Mouse (Mus musculus): Measurements from ENCODE around the gene Usp2. TPM values are rescaled to one million over a fixed set of nuclear protein-coding genes. Genes with fewer than 3 reads are reported as not detected.

Gene Usp2
- total and polyA plus RNA-seq, 3 experiments, result 3.2 to 20.1 (median 8.6) TPM

GRCm38 (mm10) chr9:44124317-44124716 is 57.5 kb downstream of the Usp2 start:
- ATAC-seq (ENCODE audit: extremely low read depth, insufficient number of reproducible peaks, low FRiP score, poor library complexity, severe bottlenecking) (no peak), DNase-seq (ENCODE audit: low spot score) (no peak)
- TF ChIP-seq GATA2 (IDR thresholded peaks at IDR 0.05; ENCODE audit: borderline replicate concordance, low read depth, low read length) (no peak), CTCF (IDR thresholded peaks at IDR 0.05; ENCODE audit: low read depth, low read length) (0 out of 2 replicates have a peak, but pooled peaks have one; percentile 27), TAL1 (conservative IDR thresholded peaks at IDR 0.05; ENCODE audit: low read depth, low read length) (no peak), POLR2AphosphoS5 (IDR thresholded peaks at IDR 0.05; ENCODE audit: insufficient replicate concordance, low read depth, low read length) (no peak), GATA1 (IDR thresholded peaks at IDR 0.05; ENCODE audit: borderline replicate concordance, low read length) (no peak)
- Histone ChIP-seq H3K36me3 (replicated peaks) (no peaks in the 10 kb centered on the region), H3K4me1 (ENCODE audit: insufficient read depth, low read depth, low read length) (peaks cover 13% of the 10 kb centered on the region), H3K27me3 (ENCODE audit: insufficient read depth, low read length) (peaks cover 23% of the 10 kb centered on the region), H3K4me3 (ENCODE audit: low read depth, low read length) (no peak overlapping the region), H3K9me3 (replicated peaks) (no peaks in the 10 kb centered on the region)

- peaks cover 26% of the 10 kb centered on the region for H3K27me3 ChIP-seq (ENCODE audit: insufficient read depth, low read length)
- no peaks in the 10 kb centered on the region for H3K9me3 ChIP-seq (replicated peaks)
- H3K36me3 ChIP-seq (replicated peaks), result no peaks in the 10 kb centered on the region
- H3K4me3 ChIP-seq (ENCODE audit: low read depth, low read length), result no peak overlapping the region
- no peak for ATAC-seq (ENCODE audit: extremely low read depth, insufficient number of reproducible peaks, low FRiP score, poor library complexity, severe bottlenecking)
- no peak for TF ChIP-seq GATA2 (IDR thresholded peaks at IDR 0.05; ENCODE audit: borderline replicate concordance, low read depth, low read length)
- TF ChIP-seq TAL1 (conservative IDR thresholded peaks at IDR 0.05; ENCODE audit: low read depth, low read length), result no peak
- no peak for TF ChIP-seq CTCF (IDR thresholded peaks at IDR 0.05; ENCODE audit: low read depth, low read length)
- no peak for TF ChIP-seq GATA1 (IDR thresholded peaks at IDR 0.05; ENCODE audit: borderline replicate concordance, low read length)
- TF ChIP-seq POLR2AphosphoS5 (IDR thresholded peaks at IDR 0.05; ENCODE audit: insufficient replicate concordance, low read depth, low read length), result no peak
- peaks cover 14% of the 10 kb centered on the region for H3K4me1 ChIP-seq (ENCODE audit: insufficient read depth, low read depth, low read length)
- no peak for DNase-seq (ENCODE audit: low spot score)
Observed at GRCm38 (mm10) chr9:44125026-44125425, 58.2 kb downstream of the Usp2 start.

- Histone ChIP-seq H3K27me3 (ENCODE audit: insufficient read depth, low read length) (peaks cover 27% of the 10 kb centered on the region), H3K9me3 (replicated peaks) (no peaks in the 10 kb centered on the region), H3K4me3 (ENCODE audit: low read depth, low read length) (no peak overlapping the region), H3K4me1 (ENCODE audit: insufficient read depth, low read depth, low read length) (peaks cover 21% of the 10 kb centered on the region), H3K36me3 (replicated peaks) (no peaks in the 10 kb centered on the region)
- peak; percentile 66 for DNase-seq (ENCODE audit: low spot score)
- ATAC-seq (ENCODE audit: extremely low read depth, insufficient number of reproducible peaks, low FRiP score, poor library complexity, severe bottlenecking), result no peak
- TF ChIP-seq GATA2 (IDR thresholded peaks at IDR 0.05; ENCODE audit: borderline replicate concordance, low read depth, low read length), result no peak
- TF ChIP-seq CTCF (IDR thresholded peaks at IDR 0.05; ENCODE audit: low read depth, low read length), result peak; percentile 84
- no peak for TF ChIP-seq POLR2AphosphoS5 (IDR thresholded peaks at IDR 0.05; ENCODE audit: insufficient replicate concordance, low read depth, low read length)
- TF ChIP-seq TAL1 (conservative IDR thresholded peaks at IDR 0.05; ENCODE audit: low read depth, low read length), result no peak
- TF ChIP-seq GATA1 (IDR thresholded peaks at IDR 0.05; ENCODE audit: borderline replicate concordance, low read length), result no peak
Observed at GRCm38 (mm10) chr9:44125546-44126428, 59.0 kb downstream of the Usp2 start.

DNA sequence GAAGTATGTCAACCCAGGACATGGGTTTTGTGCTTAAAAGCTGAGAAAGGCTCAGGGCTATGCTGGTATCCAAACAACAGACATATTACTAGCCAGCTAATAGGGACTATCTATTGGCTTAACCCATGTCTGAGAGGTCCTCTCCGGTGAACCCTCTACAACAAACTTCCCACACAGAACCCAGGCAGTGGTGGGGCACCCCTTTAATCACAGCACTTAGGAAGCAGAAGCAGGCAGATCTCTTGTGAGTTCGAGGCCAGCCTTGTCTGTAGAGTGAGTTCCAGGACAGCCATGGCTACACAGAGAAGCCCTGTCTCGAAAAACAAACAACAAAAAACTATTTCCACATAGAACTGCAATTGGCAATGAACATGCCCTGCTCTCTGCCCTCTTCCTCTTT is 59.9 kb downstream of the Usp2 start:
- Histone ChIP-seq H3K9me3 (replicated peaks) (no peaks in the 10 kb centered on the region), H3K4me1 (ENCODE audit: insufficient read depth, low read depth, low read length) (peaks cover 23% of the 10 kb centered on the region), H3K4me3 (ENCODE audit: low read depth, low read length) (no peak overlapping the region), H3K36me3 (replicated peaks) (no peaks in the 10 kb centered on the region), H3K27me3 (ENCODE audit: insufficient read depth, low read length) (peaks cover 34% of the 10 kb centered on the region)
- TF ChIP-seq CTCF (IDR thresholded peaks at IDR 0.05; ENCODE audit: low read depth, low read length), result no peak
- no peak for TF ChIP-seq POLR2AphosphoS5 (IDR thresholded peaks at IDR 0.05; ENCODE audit: insufficient replicate concordance, low read depth, low read length)
- no peak for TF ChIP-seq TAL1 (conservative IDR thresholded peaks at IDR 0.05; ENCODE audit: low read depth, low read length)
- TF ChIP-seq GATA1 (IDR thresholded peaks at IDR 0.05; ENCODE audit: borderline replicate concordance, low read length), result no peak
- no peak for TF ChIP-seq GATA2 (IDR thresholded peaks at IDR 0.05; ENCODE audit: borderline replicate concordance, low read depth, low read length)
- ATAC-seq (ENCODE audit: extremely low read depth, insufficient number of reproducible peaks, low FRiP score, poor library complexity, severe bottlenecking) (no peak), DNase-seq (ENCODE audit: low spot score) (no peak)

DNA sequence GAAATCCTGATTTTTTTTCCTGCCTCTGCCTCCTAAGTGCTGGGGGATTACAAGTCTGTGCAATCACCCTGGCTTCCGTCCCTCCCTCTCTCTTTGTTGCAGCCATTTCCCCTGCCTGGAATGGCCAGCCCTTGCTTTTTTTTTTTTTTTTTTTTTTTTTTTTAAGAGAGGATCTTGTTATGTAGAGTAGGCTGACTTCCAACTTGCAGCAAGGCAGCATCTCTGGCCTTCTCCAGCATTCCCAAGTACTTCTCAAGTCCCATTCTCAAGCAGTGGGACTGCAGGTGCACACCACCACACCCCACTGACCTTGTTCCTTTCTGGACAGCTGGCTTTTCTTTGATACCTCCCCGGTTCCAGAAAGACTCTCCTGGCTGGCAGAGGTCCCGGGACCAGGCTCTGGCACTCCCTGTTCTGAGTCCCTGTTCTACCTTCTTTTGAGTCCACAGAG is 60.6 kb downstream of the Usp2 start:
- H3K36me3 ChIP-seq (replicated peaks), result no peaks in the 10 kb centered on the region
- TF ChIP-seq GATA2 (IDR thresholded peaks at IDR 0.05; ENCODE audit: borderline replicate concordance, low read depth, low read length) (no peak), POLR2AphosphoS5 (IDR thresholded peaks at IDR 0.05; ENCODE audit: insufficient replicate concordance, low read depth, low read length) (no peak), TAL1 (conservative IDR thresholded peaks at IDR 0.05; ENCODE audit: low read depth, low read length) (no peak), CTCF (IDR thresholded peaks at IDR 0.05; ENCODE audit: low read depth, low read length) (no peak), GATA1 (IDR thresholded peaks at IDR 0.05; ENCODE audit: borderline replicate concordance, low read length) (no peak)
- peaks cover 23% of the 10 kb centered on the region for H3K4me1 ChIP-seq (ENCODE audit: insufficient read depth, low read depth, low read length)
- DNase-seq (ENCODE audit: low spot score), result no peak
- H3K9me3 ChIP-seq (replicated peaks), result no peaks in the 10 kb centered on the region
- ATAC-seq (ENCODE audit: extremely low read depth, insufficient number of reproducible peaks, low FRiP score, poor library complexity, severe bottlenecking), result no peak
- peaks cover 37% of the 10 kb centered on the region for H3K27me3 ChIP-seq (ENCODE audit: insufficient read depth, low read length)
- no peak overlapping the region for H3K4me3 ChIP-seq (ENCODE audit: low read depth, low read length)

DNA sequence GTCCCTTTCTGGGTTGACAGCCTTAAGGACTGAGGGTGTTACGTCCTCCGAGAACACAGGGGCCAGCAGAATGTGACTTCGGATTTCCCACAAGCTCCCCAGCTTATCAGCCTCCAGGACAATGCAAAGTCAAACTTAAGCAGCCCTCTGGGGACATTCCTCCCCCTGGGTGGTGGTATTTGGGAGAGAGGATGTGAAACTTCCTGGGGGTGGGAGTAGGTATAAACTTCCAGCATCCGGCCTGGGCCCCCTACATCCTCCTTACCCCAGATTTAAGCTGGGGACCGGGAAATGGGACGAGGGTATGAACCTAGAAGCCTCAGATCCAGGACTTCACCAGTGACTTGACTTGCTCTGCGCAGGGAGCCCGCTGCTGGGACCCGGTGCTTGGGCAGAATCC is 62.8 kb downstream of the Usp2 start:
- Histone ChIP-seq H3K27me3 (ENCODE audit: insufficient read depth, low read length) (peaks cover 59% of the 10 kb centered on the region), H3K4me1 (ENCODE audit: insufficient read depth, low read depth, low read length) (peaks cover 30% of the 10 kb centered on the region), H3K4me3 (ENCODE audit: low read depth, low read length) (no peak overlapping the region; the same call in 1 of the 2 replicates), H3K36me3 (replicated peaks) (no peaks in the 10 kb centered on the region), H3K9me3 (replicated peaks) (no peaks in the 10 kb centered on the region)
- no peak for DNase-seq (ENCODE audit: low spot score)
- ATAC-seq (ENCODE audit: extremely low read depth, insufficient number of reproducible peaks, low FRiP score, poor library complexity, severe bottlenecking), result no peak
- TF ChIP-seq TAL1 (conservative IDR thresholded peaks at IDR 0.05; ENCODE audit: low read depth, low read length) (no peak), GATA1 (IDR thresholded peaks at IDR 0.05; ENCODE audit: borderline replicate concordance, low read length) (no peak), POLR2AphosphoS5 (IDR thresholded peaks at IDR 0.05; ENCODE audit: insufficient replicate concordance, low read depth, low read length) (no peak), CTCF (IDR thresholded peaks at IDR 0.05; ENCODE audit: low read depth, low read length) (no peak)
